Mouse (Mus musculus) stomach, embryonic 14.5 days (tissue): Measurements from ENCODE around the gene Tvp23a. TPM values are rescaled to one million over a fixed set of nuclear protein-coding genes. Genes with fewer than 3 reads are reported as not detected.

Source experiments
- ATAC-seq: fragments of 200-750 bp; cut with Nextera tagmentation; 2 replicates; pipeline ENCODE4 v1.8.0; 2017; ENCODE audit warnings: low read depth, moderate TSS enrichment; ENCODE audit not compliant: insufficient number of reproducible peaks, insufficient read depth, low FRiP score
- H3K27ac ChIP-seq: fragments of 300-500 bp; sonication (generic); 2 replicates; pipeline ENCODE4 v1.5.1; 2014; ENCODE audit warnings: mild to moderate bottlenecking, low read length, moderate library complexity, mixed read lengths
- H3K27me3 ChIP-seq: fragments of 300-500 bp; sonication (generic); 2 replicates; pipeline ENCODE4 v1.6.1; 2014; ENCODE audit warnings: low read length, control low read depth, mixed read lengths; ENCODE audit not compliant: control insufficient read depth, insufficient read depth
- H3K36me3 ChIP-seq: fragments of 300-500 bp; sonication (generic); 2 replicates; pipeline ENCODE4 v1.6.1; 2014; ENCODE audit warnings: mild to moderate bottlenecking, control low read depth, low read length, moderate library complexity, mixed read lengths; ENCODE audit not compliant: control insufficient read depth, insufficient read depth
- H3K4me1 ChIP-seq: fragments of 300-500 bp; sonication (generic); 2 replicates; pipeline ENCODE4 v1.6.1; 2014; ENCODE audit warnings: low read length, control low read depth, mixed read lengths; ENCODE audit not compliant: control insufficient read depth, insufficient read depth
- H3K4me2 ChIP-seq: fragments of 300-500 bp; sonication (generic); replicated peaks from 2 replicates; pipeline ENCODE4 v1.6.1; 2014; ENCODE audit warnings: low read depth, low read length, control low read depth
- H3K4me3 ChIP-seq: fragments of 300-500 bp; sonication (generic); 2 replicates; pipeline ENCODE4 v1.5.1; 2014; ENCODE audit warnings: low read depth, low read length, control low read depth
- H3K9ac ChIP-seq: fragments of 300-500 bp; sonication (generic); replicated peaks from 2 replicates; pipeline ENCODE4 v1.6.1; 2014; ENCODE audit warnings: low read depth, mild to moderate bottlenecking, control low read depth, low read length, moderate library complexity, mixed read lengths
- H3K9me3 ChIP-seq: fragments of 300-500 bp; sonication (generic); 2 replicates; pipeline ENCODE4 v1.6.1; 2016; ENCODE audit warnings: low read depth, low read length, control low read depth; ENCODE audit not compliant: control insufficient read depth
- WGBS: fragments of 180-500 bp; shearing (Covaris S2); extraction: QIAGEN DNeasy Blood & Tissue Kit; methylation state at CpG from one replicate; pipeline ENCODE4 v1.1.7; 2014; 5-methylcytosine and 5-hydroxymethylcytosine counted together
- polyA plus RNA-seq: library from polyadenylated mRNA; unstranded; fragments of >200 nt; fragmentation: Nextera tagmentation; extraction: Ambion mirVana; gene quantifications from 2 replicates; pipeline ENCODE4 v1.2.1, GENCODE M21; 2014

The Tvp23a gene
- polyA plus RNA-seq, 1 experiment from 2014 or later: 11.4 TPM

- H3K9me3 ChIP-seq: no peaks in the 10 kb centered on the region
- H3K4me2 ChIP-seq: no peak overlapping the region
- 86% methylated on average over 8 of the region's 8 CpGs for WGBS
- no peak for ATAC-seq
- H3K4me1 ChIP-seq: peaks cover 6% of the 10 kb centered on the region; the same call in 1 of the 2 replicates
- no peaks in the 10 kb centered on the region for H3K36me3 ChIP-seq
- H3K27ac ChIP-seq: no peak overlapping the region
- H3K4me3 ChIP-seq: no peak overlapping the region
- no peak overlapping the region for H3K9ac ChIP-seq
- no peaks in the 10 kb centered on the region for H3K27me3 ChIP-seq
Measured at GRCm38 (mm10) chr16:10487895-10488493, 40.8 kb upstream of the Tvp23a start.

- Histone ChIP-seq H3K4me3 (no peak overlapping the region), H3K4me2 (no peak overlapping the region), H3K27me3 (no peaks in the 10 kb centered on the region), H3K9ac (no peak overlapping the region), H3K36me3 (no peaks in the 10 kb centered on the region), H3K27ac (no peak overlapping the region), H3K9me3 (no peaks in the 10 kb centered on the region), H3K4me1 (peaks cover 6% of the 10 kb centered on the region; the same call in 1 of the 2 replicates)
- 64% methylated on average over 3 of the region's 3 CpGs for WGBS
- no peak for ATAC-seq
Measured at GRCm38 (mm10) chr16:10486993-10487392, 39.8 kb upstream of the Tvp23a start.

GRCm38 (mm10) chr16:10482343-10482742, 35.2 kb upstream of the Tvp23a start:
- no peak overlapping the region for H3K4me2 ChIP-seq
- no peak overlapping the region for H3K9ac ChIP-seq
- H3K9me3 ChIP-seq: no peaks in the 10 kb centered on the region
- H3K4me1 ChIP-seq: no peaks in the 10 kb centered on the region
- no peak for ATAC-seq
- H3K27ac ChIP-seq: no peak overlapping the region
- no peak overlapping the region for H3K4me3 ChIP-seq
- no peaks in the 10 kb centered on the region for H3K27me3 ChIP-seq
- H3K36me3 ChIP-seq: no peaks in the 10 kb centered on the region
- 64% methylated on average over 4 of the region's 4 CpGs for WGBS

- H3K9ac ChIP-seq: no peak within 1 kb of the TSS
- no peak for ATAC-seq
Measured at GRCm38 (mm10) chr16:10479857-10480256, 32.7 kb upstream of the Tvp23a start, which contains the start of gene Ciita. Ciita (plus strand) TSS chr16:10480059.

GRCm38 (mm10) chr16:10475919-10476318, 28.8 kb upstream of the Tvp23a start:
- Histone ChIP-seq H3K4me1 (no peaks in the 10 kb centered on the region), H3K4me3 (no peak overlapping the region), H3K4me2 (no peak overlapping the region), H3K27ac (no peak overlapping the region), H3K9me3 (no peaks in the 10 kb centered on the region), H3K9ac (no peak overlapping the region), H3K36me3 (no peaks in the 10 kb centered on the region), H3K27me3 (no peaks in the 10 kb centered on the region)
- ATAC-seq: no peak
- 68% methylated on average over 2 of the region's 2 CpGs for WGBS

More at GRCm38 (mm10) chr16:10479857-10480256, 32.7 kb upstream of the Tvp23a start, which contains the start of gene Ciita:
- no peaks in the 10 kb centered on the region for H3K9me3 ChIP-seq
- H3K4me2 ChIP-seq: no peak within 1 kb of the TSS
- H3K36me3 ChIP-seq: no peaks in the 10 kb centered on the region
- no peaks in the 10 kb centered on the region for H3K27me3 ChIP-seq
- 75% methylated on average over 5 of the region's 5 CpGs for WGBS
- no peak within 1 kb of the TSS for H3K27ac ChIP-seq
- H3K4me3 ChIP-seq: no peak within 1 kb of the TSS
- no peaks in the 10 kb centered on the region for H3K4me1 ChIP-seq

- Histone ChIP-seq H3K27ac (no peak overlapping the region), H3K9me3 (no peaks in the 10 kb centered on the region), H3K9ac (no peak overlapping the region), H3K27me3 (no peaks in the 10 kb centered on the region), H3K4me1 (no peaks in the 10 kb centered on the region), H3K4me2 (no peak overlapping the region), H3K36me3 (no peaks in the 10 kb centered on the region), H3K4me3 (no peak overlapping the region)
- 41% methylated on average over 3 of the region's 3 CpGs for WGBS
- ATAC-seq: no peak
Measured at GRCm38 (mm10) chr16:10474956-10475355, 27.8 kb upstream of the Tvp23a start.

- ATAC-seq: no peak
- H3K4me3 ChIP-seq: no peak overlapping the region
- 91% methylated on average over 3 of the region's 3 CpGs for WGBS
- H3K4me1 ChIP-seq: no peaks in the 10 kb centered on the region
- H3K36me3 ChIP-seq: no peaks in the 10 kb centered on the region
- H3K27ac ChIP-seq: no peak overlapping the region
- no peak overlapping the region for H3K4me2 ChIP-seq
- no peaks in the 10 kb centered on the region for H3K27me3 ChIP-seq
- H3K9ac ChIP-seq: no peak overlapping the region
- no peaks in the 10 kb centered on the region for H3K9me3 ChIP-seq
Measured at GRCm38 (mm10) chr16:10471950-10472349, 24.8 kb upstream of the Tvp23a start.

- Histone ChIP-seq H3K4me1 (no peaks in the 10 kb centered on the region), H3K4me2 (no peak overlapping the region), H3K9ac (no peak overlapping the region), H3K9me3 (no peaks in the 10 kb centered on the region), H3K36me3 (no peaks in the 10 kb centered on the region), H3K4me3 (no peak overlapping the region), H3K27ac (no peak overlapping the region), H3K27me3 (no peaks in the 10 kb centered on the region)
- WGBS: 71% methylated on average over 1 of the region's 1 CpGs
- ATAC-seq: no peak
Measured at GRCm38 (mm10) chr16:10468201-10468600, 21.0 kb upstream of the Tvp23a start.
